Mouse (Mus musculus): ENCODE data around the gene Gxylt2.

DNA sequence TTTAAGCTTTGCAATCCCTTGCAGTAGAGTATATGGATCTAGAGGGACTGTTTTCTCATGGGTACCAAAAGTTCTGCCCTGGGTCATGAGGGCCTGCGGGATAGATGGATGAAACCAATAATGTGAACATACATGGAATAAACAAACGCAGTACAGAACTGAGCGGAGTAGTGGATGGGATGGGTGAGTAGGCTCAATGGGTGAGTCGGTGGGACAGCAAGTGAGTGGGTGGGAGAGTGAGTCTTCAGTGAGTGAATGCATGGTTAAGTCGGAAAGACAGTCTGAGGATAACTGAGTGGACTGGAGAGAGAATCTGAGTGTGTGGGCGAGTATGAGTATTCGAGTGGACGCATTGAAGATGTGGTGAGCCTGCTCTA lies 349 bp upstream of the Gxylt2 start:
- TF ChIP-seq GATA1 (IDR thresholded peaks at IDR 0.05; ENCODE audit: borderline replicate concordance, low read length), result no peak
- no peak for TF ChIP-seq CTCF (IDR thresholded peaks at IDR 0.05; ENCODE audit: low read depth, low read length)
- TF ChIP-seq POLR2AphosphoS5 (IDR thresholded peaks at IDR 0.05; ENCODE audit: insufficient replicate concordance, low read depth, low read length), result no peak
- no peak for TF ChIP-seq TAL1 (conservative IDR thresholded peaks at IDR 0.05; ENCODE audit: low read depth, low read length)
- TF ChIP-seq GATA2 (IDR thresholded peaks at IDR 0.05; ENCODE audit: borderline replicate concordance, low read depth, low read length), result no peak
